Mouse (Mus musculus) stomach, embryonic 16.5 days (tissue): ENCODE data around the gene Csnk1d. TPM values are rescaled to one million over a fixed set of nuclear protein-coding genes. Genes with fewer than 3 reads are reported as not detected.
A peak's percentile ranks its signal among the peaks of the same experiment; 100 is the strongest.

Experiments used
- ATAC-seq: fragments of 200-750 bp; cut with Nextera tagmentation; 2 replicates; pipeline ENCODE4 v1.8.0; 2017; ENCODE audit warnings: moderate number of reproducible peaks, moderate TSS enrichment; ENCODE audit not compliant: insufficient read depth, low FRiP score
- H3K27ac ChIP-seq: fragments of 300-500 bp; sonication (generic); 2 replicates; pipeline ENCODE4 v1.5.1; 2014; ENCODE audit warnings: low read length
- H3K27me3 ChIP-seq: fragments of 300-500 bp; sonication (generic); 2 replicates; pipeline ENCODE4 v1.6.1; 2014; ENCODE audit warnings: low read length, control low read depth, mixed read lengths; ENCODE audit not compliant: control insufficient read depth, insufficient read depth
- H3K36me3 ChIP-seq: fragments of 300-500 bp; sonication (generic); 2 replicates; pipeline ENCODE4 v1.6.1; 2014; ENCODE audit warnings: low read length; ENCODE audit not compliant: control insufficient read depth, insufficient read depth
- H3K4me1 ChIP-seq: fragments of 300-500 bp; sonication (generic); 2 replicates; pipeline ENCODE4 v1.6.1; 2014; ENCODE audit warnings: low read length, control low read depth, mixed read lengths; ENCODE audit not compliant: control insufficient read depth, insufficient read depth
- H3K4me2 ChIP-seq: fragments of 300-500 bp; sonication (generic); 2 replicates; pipeline ENCODE4 v1.6.1; 2014; ENCODE audit warnings: low read depth, low read length, mixed read lengths
- H3K4me3 ChIP-seq: fragments of 300-500 bp; sonication (generic); replicated peaks from 2 replicates; pipeline ENCODE4 v1.5.1; 2014; ENCODE audit warnings: mild to moderate bottlenecking, low read length
- H3K9ac ChIP-seq: fragments of 300-500 bp; sonication (generic); 2 replicates; pipeline ENCODE4 v1.6.1; 2014; ENCODE audit warnings: low read length
- H3K9me3 ChIP-seq: fragments of 300-500 bp; sonication (generic); replicated peaks from 2 replicates; pipeline ENCODE4 v1.6.1; 2016; ENCODE audit warnings: low read length, control low read depth; ENCODE audit not compliant: control insufficient read depth
- WGBS: fragments of 180-500 bp; shearing (Covaris S2); extraction: QIAGEN DNeasy Blood & Tissue Kit; methylation state at CpG from one replicate; pipeline ENCODE4 v1.1.7; 2014; 5-methylcytosine and 5-hydroxymethylcytosine counted together
- polyA plus RNA-seq: library from polyadenylated mRNA; unstranded; fragments of >200 nt; fragmentation: Nextera tagmentation; extraction: Ambion mirVana; gene quantifications from 2 replicates; pipeline ENCODE4 v1.2.1, GENCODE M21; 2015

Gene Csnk1d
- polyA plus RNA-seq, 1 experiment from 2014 or later, result 104 TPM

- H3K4me1 ChIP-seq, result peaks cover 15% of the 10 kb centered on the region
- no peaks in the 10 kb centered on the region for H3K9me3 ChIP-seq
- WGBS, result 74% methylated on average over 8 of the region's 8 CpGs
- no peak for ATAC-seq
- H3K27ac ChIP-seq, result no peak overlapping the region
- no peak overlapping the region for H3K4me2 ChIP-seq
- peaks cover 12% of the 10 kb centered on the region; the same call in 1 of the 2 replicates for H3K36me3 ChIP-seq
- H3K9ac ChIP-seq, result no peak overlapping the region
- H3K27me3 ChIP-seq, result no peaks in the 10 kb centered on the region
- no peak overlapping the region for H3K4me3 ChIP-seq
Measured at GRCm38 (mm10) chr11:120979711-120980426, 11.3 kb downstream of the Csnk1d start.

GRCm38 (mm10) chr11:120973318-120973717 lies 17.8 kb downstream of the Csnk1d start:
- Histone ChIP-seq H3K27ac (no peak overlapping the region), H3K9ac (no peak overlapping the region), H3K4me3 (no peak overlapping the region), H3K9me3 (no peaks in the 10 kb centered on the region), H3K36me3 (peaks cover 26% of the 10 kb centered on the region), H3K4me2 (no peak overlapping the region), H3K27me3 (no peaks in the 10 kb centered on the region), H3K4me1 (no peaks in the 10 kb centered on the region)
- WGBS, result 67% methylated on average over 6 of the region's 6 CpGs
- no peak for ATAC-seq

- H3K4me1 ChIP-seq, result no peaks in the 10 kb centered on the region
- H3K9me3 ChIP-seq, result no peaks in the 10 kb centered on the region
- H3K27me3 ChIP-seq, result no peaks in the 10 kb centered on the region
- H3K9ac ChIP-seq, result no peak overlapping the region
- no peak overlapping the region for H3K4me3 ChIP-seq
- WGBS, result 87% methylated on average over 5 of the region's 5 CpGs
- no peak overlapping the region for H3K27ac ChIP-seq
- no peak overlapping the region for H3K4me2 ChIP-seq
- no peak for ATAC-seq
- H3K36me3 ChIP-seq, result peaks cover 32% of the 10 kb centered on the region
Measured at GRCm38 (mm10) chr11:120971237-120971636, 19.9 kb downstream of the Csnk1d start.

- peaks cover 43% of the 10 kb centered on the region for H3K36me3 ChIP-seq
- ATAC-seq, result no peak
- no peaks in the 10 kb centered on the region for H3K27me3 ChIP-seq
Measured at GRCm38 (mm10) chr11:120969742-120970141, 21.4 kb downstream of the Csnk1d start.

GRCm38 (mm10) chr11:120965587-120965986 lies 25.5 kb downstream of the Csnk1d start:
- Histone ChIP-seq H3K4me3 (no peak overlapping the region), H3K36me3 (peaks cover 36% of the 10 kb centered on the region), H3K9ac (no peak overlapping the region), H3K4me2 (no peak overlapping the region), H3K27ac (no peak overlapping the region), H3K27me3 (no peaks in the 10 kb centered on the region), H3K4me1 (no peaks in the 10 kb centered on the region), H3K9me3 (no peaks in the 10 kb centered on the region)
- ATAC-seq, result no peak
- 77% methylated on average over 4 of the region's 4 CpGs for WGBS

More at GRCm38 (mm10) chr11:120969742-120970141, 21.4 kb downstream of the Csnk1d start:
- Histone ChIP-seq H3K27ac (no peak overlapping the region), H3K4me3 (no peak overlapping the region), H3K9me3 (no peaks in the 10 kb centered on the region), H3K4me1 (no peaks in the 10 kb centered on the region), H3K9ac (no peak overlapping the region), H3K4me2 (no peak overlapping the region)
- WGBS, result 89% methylated on average over 5 of the region's 5 CpGs

GRCm38 (mm10) chr11:120964195-120965157 lies 26.7 kb downstream of the Csnk1d start:
- H3K9me3 ChIP-seq, result no peaks in the 10 kb centered on the region
- H3K4me1 ChIP-seq, result no peaks in the 10 kb centered on the region
- H3K27ac ChIP-seq, result no peak overlapping the region
- 77% methylated on average over 10 of the region's 10 CpGs for WGBS
- H3K4me2 ChIP-seq, result no peak overlapping the region
- no peaks in the 10 kb centered on the region for H3K27me3 ChIP-seq
- no peak overlapping the region for H3K9ac ChIP-seq
- peak; percentile 28; the same call in 1 of the 2 replicates for ATAC-seq
- H3K4me3 ChIP-seq, result no peak overlapping the region
- peaks cover 37% of the 10 kb centered on the region for H3K36me3 ChIP-seq

DNA sequence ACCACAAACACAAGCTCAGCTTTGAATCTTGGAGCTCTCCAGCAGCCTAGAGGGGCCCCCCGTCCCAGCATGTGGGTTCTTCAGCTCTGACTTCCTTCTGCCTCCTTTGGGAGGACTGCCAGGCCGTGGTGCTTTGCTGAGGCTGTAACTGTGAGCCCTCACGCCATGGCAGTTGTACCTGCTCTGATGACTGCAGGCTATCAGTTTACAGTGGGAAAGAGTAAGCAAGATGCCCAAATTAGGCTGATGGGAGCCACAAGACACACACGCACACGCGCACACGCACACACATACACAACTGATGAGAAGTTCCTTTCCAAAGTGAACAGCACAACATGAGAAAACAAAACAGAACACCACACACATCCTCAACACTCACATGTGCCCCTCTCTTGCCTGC lies 28.2 kb downstream of the Csnk1d start:
- Histone ChIP-seq H3K27me3 (no peaks in the 10 kb centered on the region), H3K4me1 (peaks cover 1% of the 10 kb centered on the region; the same call in 1 of the 2 replicates), H3K27ac (no peak overlapping the region), H3K4me3 (no peak overlapping the region), H3K4me2 (no peak overlapping the region), H3K36me3 (peaks cover 34% of the 10 kb centered on the region), H3K9ac (no peak overlapping the region), H3K9me3 (no peaks in the 10 kb centered on the region)
- 88% methylated on average over 7 of the region's 7 CpGs for WGBS
- no peak for ATAC-seq

- ATAC-seq, result no peak
- Histone ChIP-seq H3K4me3 (no peak overlapping the region), H3K4me1 (peaks cover 4% of the 10 kb centered on the region; the same call in 1 of the 2 replicates), H3K27me3 (no peaks in the 10 kb centered on the region), H3K27ac (no peak overlapping the region), H3K9ac (no peak overlapping the region), H3K9me3 (no peaks in the 10 kb centered on the region), H3K4me2 (no peak overlapping the region), H3K36me3 (peaks cover 29% of the 10 kb centered on the region; the same call in 1 of the 2 replicates)
- WGBS, result 93% methylated on average over 13 of the region's 13 CpGs
Measured at GRCm38 (mm10) chr11:120962050-120962771, 28.9 kb downstream of the Csnk1d start.
